ENCODE assay signal across 8 mouse cellular contexts in the genomic region with DNA sequence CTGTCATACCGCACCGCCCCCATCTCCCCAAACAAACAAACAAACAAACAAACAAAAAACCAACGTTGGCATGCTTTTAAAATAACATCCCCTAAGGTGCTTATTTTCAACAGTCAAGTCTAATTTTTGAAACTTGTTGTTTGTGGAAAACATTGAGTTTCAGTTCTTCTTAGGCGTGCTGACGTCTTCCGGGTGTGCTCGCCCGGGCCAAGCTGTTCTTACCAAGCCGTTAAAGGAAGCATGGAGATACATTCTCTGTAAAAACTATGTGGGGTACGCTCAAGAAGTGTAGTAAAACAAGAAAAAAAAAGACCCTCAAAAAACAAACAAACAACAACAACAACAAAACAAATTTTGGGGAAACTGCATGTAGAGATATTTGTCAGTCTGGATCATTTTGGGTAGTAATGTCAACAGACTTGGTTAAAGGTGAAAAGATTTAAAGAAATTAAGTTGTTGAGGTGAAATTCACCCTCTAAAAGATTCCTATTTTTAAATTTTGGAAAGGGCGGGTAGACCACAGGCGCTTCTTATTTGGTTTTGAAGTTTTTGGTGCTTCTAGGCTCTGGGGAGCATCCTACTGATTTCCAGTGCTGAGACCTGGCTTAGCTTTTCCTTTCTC. TPM values are rescaled to one million over a fixed set of nuclear protein-coding genes. Genes with fewer than 3 reads are reported as not detected.
DNase-seq lines count a peak whose midpoint lies in the region; ATAC-seq and TF ChIP-seq lines count a peak whose summit lies in the region.

No protein-coding gene starts in this region.

- ATAC-seq in lung, embryonic 15.5 days (ENCODE audit: borderline replicate concordance, extremely low read depth, low FRiP score, low TSS enrichment): no peak
- ATAC-seq in embryonic facial prominence, embryonic 15.5 days (ENCODE audit: insufficient number of reproducible peaks, low FRiP score, low TSS enrichment, low read depth): no peak
- no peak for ATAC-seq in limb, embryonic 11.5 days (ENCODE audit: insufficient number of reproducible peaks, low FRiP score, low TSS enrichment, low read depth)
- no peak for ATAC-seq in neural tube, embryonic 14.5 days (ENCODE audit: low read depth)

- peak overlapping the region; percentile 29 for H3K4me3 ChIP-seq in lung, embryonic 15.5 days
- H3K4me3 ChIP-seq in lung, adult 2 months (replicated peaks; ENCODE audit: extremely low read depth, low read depth, low read length): no peak overlapping the region
- H3K4me3 ChIP-seq in embryonic facial prominence, embryonic 15.5 days (replicated peaks): peak overlapping the region; percentile 38
- H3K4me3 ChIP-seq in limb, embryonic 11.5 days (ENCODE audit: low read depth, low read length): peak overlapping the region; percentile 7; the same call in 1 of the 2 replicates
- H3K4me3 ChIP-seq in neural tube, embryonic 14.5 days (ENCODE audit: low read depth, low read length): peak overlapping the region; percentile 4; the same call in 1 of the 2 replicates

- no peak for TF ChIP-seq CTCF in lung, adult 2 months (IDR thresholded peaks at IDR 0.05; ENCODE audit: insufficient read depth, low read length)

- no peak overlapping the region for H3K27ac ChIP-seq in lung, embryonic 15.5 days
- peak overlapping the region; percentile 67; the same call in 1 of the 2 replicates for H3K27ac ChIP-seq in embryonic facial prominence, embryonic 15.5 days (replicated peaks)
- 0 out of 2 replicates have a peak overlapping the region, but pooled peaks have one; percentile 1 for H3K27ac ChIP-seq in limb, embryonic 11.5 days (replicated peaks; ENCODE audit: low read depth, low read length)
- peak overlapping the region; percentile 50; the same call in 1 of the 2 replicates for H3K27ac ChIP-seq in neural tube, embryonic 14.5 days (ENCODE audit: low read depth, low read length)

- peak overlapping the region; percentile 29; the same call in 1 of the 2 replicates for H3K9ac ChIP-seq in lung, embryonic 15.5 days
- peak overlapping the region; percentile 28 for H3K9ac ChIP-seq in embryonic facial prominence, embryonic 15.5 days
- no peak overlapping the region for H3K9ac ChIP-seq in limb, embryonic 11.5 days (ENCODE audit: low read length)
- 0 out of 2 replicates have a peak overlapping the region, but pooled peaks have one; percentile 39 for H3K9ac ChIP-seq in neural tube, embryonic 14.5 days (replicated peaks; ENCODE audit: low read depth, low read length)

- H3K36me3 ChIP-seq in lung, embryonic 15.5 days: no peaks in the 10 kb centered on the region
- no peaks in the 10 kb centered on the region for H3K36me3 ChIP-seq in embryonic facial prominence, embryonic 15.5 days
- H3K36me3 ChIP-seq in limb, embryonic 11.5 days (ENCODE audit: control insufficient read depth, insufficient read depth, low read length): no peaks in the 10 kb centered on the region
- no peaks in the 10 kb centered on the region for H3K36me3 ChIP-seq in neural tube, embryonic 14.5 days (ENCODE audit: control insufficient read depth, insufficient read depth, low read length)

- 68% methylated on average over 12 of the region's 12 CpGs for WGBS in lung, embryonic 15.5 days
- WGBS in lung, adult 2 months: 72% methylated on average over 12 of the region's 12 CpGs
- WGBS in embryonic facial prominence, embryonic 15.5 days: 55% methylated on average over 12 of the region's 12 CpGs
- WGBS in limb, embryonic 11.5 days: 74% methylated on average over 12 of the region's 12 CpGs
- WGBS in neural tube, embryonic 14.5 days: 68% methylated on average over 12 of the region's 12 CpGs

- DNase-seq in lung, adult 2 months: no peak
- no peak for DNase-seq in limb, embryonic 11.5 days (ENCODE audit: low spot score)
- no peak for DNase-seq in right cerebral cortex, postnatal 25 days
- no peak for DNase-seq in ovary, postnatal 10 days (ENCODE audit: low spot score)
- DNase-seq in retina, postnatal 1 day: no peak

- H3K9me3 ChIP-seq in lung, embryonic 15.5 days: no peaks in the 10 kb centered on the region
- H3K9me3 ChIP-seq in embryonic facial prominence, embryonic 15.5 days (replicated peaks): no peaks in the 10 kb centered on the region
- H3K9me3 ChIP-seq in limb, embryonic 11.5 days (ENCODE audit: control insufficient read depth, low read length): no peaks in the 10 kb centered on the region
- H3K9me3 ChIP-seq in neural tube, embryonic 14.5 days (ENCODE audit: control insufficient read depth, low read length): no peaks in the 10 kb centered on the region

- peak overlapping the region; percentile 62 for H3K4me2 ChIP-seq in lung, embryonic 15.5 days
- H3K4me2 ChIP-seq in embryonic facial prominence, embryonic 15.5 days (replicated peaks): peak overlapping the region; percentile 72
- H3K4me2 ChIP-seq in limb, embryonic 11.5 days (ENCODE audit: low read depth, severe bottlenecking): peak overlapping the region; percentile 36
- H3K4me2 ChIP-seq in neural tube, embryonic 14.5 days (ENCODE audit: low read depth, low read length): peak overlapping the region; percentile 45

- peaks cover 11% of the 10 kb centered on the region; the same call in 1 of the 2 replicates for H3K27me3 ChIP-seq in lung, embryonic 15.5 days
- peaks cover 4% of the 10 kb centered on the region; the same call in 1 of the 2 replicates for H3K27me3 ChIP-seq in embryonic facial prominence, embryonic 15.5 days
- no peaks in the 10 kb centered on the region for H3K27me3 ChIP-seq in limb, embryonic 11.5 days (ENCODE audit: control insufficient read depth, insufficient read depth, low read length)
- H3K27me3 ChIP-seq in neural tube, embryonic 14.5 days (ENCODE audit: control insufficient read depth, insufficient read depth, low read length): no peaks in the 10 kb centered on the region

- TF ChIP-seq POLR2A in lung, adult 2 months (IDR thresholded peaks at IDR 0.05; ENCODE audit: borderline replicate concordance, extremely low read depth, low read depth, low read length): no peak

- H3K4me1 ChIP-seq in lung, embryonic 15.5 days: peaks cover 11% of the 10 kb centered on the region
- no peaks in the 10 kb centered on the region for H3K4me1 ChIP-seq in lung, adult 2 months (ENCODE audit: control insufficient read depth, insufficient read depth, low read length)
- peaks cover 9% of the 10 kb centered on the region for H3K4me1 ChIP-seq in embryonic facial prominence, embryonic 15.5 days
- no peaks in the 10 kb centered on the region for H3K4me1 ChIP-seq in limb, embryonic 11.5 days (ENCODE audit: control insufficient read depth, insufficient read depth, low read length)
- H3K4me1 ChIP-seq in neural tube, embryonic 14.5 days (ENCODE audit: control insufficient read depth, insufficient read depth, low read length): no peaks in the 10 kb centered on the region

RNA-seq across cellular contexts. Expression of a gene that starts 23.4 kb away (rescaled TPM):
- polyA plus RNA-seq in lung, embryonic 15.5 days (2015; fragmentation: Nextera tagmentation; extraction: Ambion mirVana): 36.0 and 38.2 TPM in 2 replicates
- polyA plus RNA-seq in lung, adult 2 months (2012; rRNA removed): 55.7 and 82.7 TPM in 2 replicates
- 36.7 and 47.0 TPM in 2 replicates for polyA plus RNA-seq in embryonic facial prominence, embryonic 15.5 days (2015; fragmentation: Nextera tagmentation; extraction: Ambion mirVana)
- 78.3 and 82.7 TPM in 2 replicates for polyA plus RNA-seq in limb, embryonic 11.5 days (2014; fragmentation: Nextera tagmentation; extraction: Ambion mirVana)
- polyA plus RNA-seq in neural tube, embryonic 14.5 days (2014; fragmentation: Nextera tagmentation; extraction: Ambion mirVana): 45.5 and 49.2 TPM in 2 replicates

RNA-seq across cellular contexts. Expression of a gene that starts 43.3 kb away (rescaled TPM):
- polyA plus RNA-seq in lung, embryonic 15.5 days (2015; fragmentation: Nextera tagmentation; extraction: Ambion mirVana): 222 and 233 TPM in 2 replicates
- polyA plus RNA-seq in lung, adult 2 months (2012; rRNA removed): 11.4 and 17.4 TPM in 2 replicates
- 173 and 175 TPM in 2 replicates for polyA plus RNA-seq in embryonic facial prominence, embryonic 15.5 days (2015; fragmentation: Nextera tagmentation; extraction: Ambion mirVana)
- polyA plus RNA-seq in limb, embryonic 11.5 days (2014; fragmentation: Nextera tagmentation; extraction: Ambion mirVana): 125 and 151 TPM in 2 replicates
- polyA plus RNA-seq in neural tube, embryonic 14.5 days (2014; fragmentation: Nextera tagmentation; extraction: Ambion mirVana): 36.5 and 55.8 TPM in 2 replicates
